Mouse (Mus musculus) adrenal gland (tissue): ENCODE results near the gene Rtn4ip1.
"Not testable (repeated sequence)": the region's sequence is repeated elsewhere in the genome, so short reads cannot be mapped to it uniquely, and the experiment has no call there.

Source experiments
- intact Hi-C: fragments of 180-260 bp; cut with DNase I; formaldehyde crosslinking; loops from one replicate; pipeline ENCODE4 v1.15.1; 2025

The Rtn4ip1 gene

DNA sequence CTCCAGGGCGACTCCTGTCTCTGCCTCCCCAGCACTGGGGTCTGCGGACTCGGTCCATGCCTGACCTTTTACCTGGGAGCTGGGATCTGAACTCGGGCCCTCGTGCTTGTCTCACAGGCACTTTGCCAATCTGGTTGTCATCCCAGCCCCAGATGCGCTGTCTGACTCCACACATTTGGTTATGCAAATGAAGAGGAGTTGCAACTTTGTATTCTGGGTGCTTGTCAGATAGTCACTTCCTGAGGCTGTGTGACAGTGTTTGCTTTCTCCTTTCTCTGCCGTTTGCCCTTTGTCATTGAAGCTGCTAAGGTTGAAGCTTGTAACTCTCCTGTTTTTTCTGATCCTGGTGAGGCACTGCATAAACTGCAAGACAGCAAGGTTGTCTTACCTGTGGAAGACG lies 26.1 kb downstream of the Rtn4ip1 start:
- intact Hi-C loops = no loop called here

- intact Hi-C loops = no loop called here
Observed at GRCm38 (mm10) chr10:43928596-43928995, 27.0 kb downstream of the Rtn4ip1 start.

GRCm38 (mm10) chr10:43939136-43939662 lies 37.6 kb downstream of the Rtn4ip1 start:
- intact Hi-C loops = no loop called here

- intact Hi-C loops = loop anchor here (10.0 kb wide), 1 partner anchor 1539 kb away; no protein-coding TSS in a partner anchor
Observed at GRCm38 (mm10) chr10:43943736-43944135, 42.1 kb downstream of the Rtn4ip1 start.

GRCm38 (mm10) chr10:43945435-43945834 lies 43.8 kb downstream of the Rtn4ip1 start:
- intact Hi-C loops = loop anchor here (10.0 kb wide), 1 partner anchor 1541 kb away; no protein-coding TSS in a partner anchor

DNA sequence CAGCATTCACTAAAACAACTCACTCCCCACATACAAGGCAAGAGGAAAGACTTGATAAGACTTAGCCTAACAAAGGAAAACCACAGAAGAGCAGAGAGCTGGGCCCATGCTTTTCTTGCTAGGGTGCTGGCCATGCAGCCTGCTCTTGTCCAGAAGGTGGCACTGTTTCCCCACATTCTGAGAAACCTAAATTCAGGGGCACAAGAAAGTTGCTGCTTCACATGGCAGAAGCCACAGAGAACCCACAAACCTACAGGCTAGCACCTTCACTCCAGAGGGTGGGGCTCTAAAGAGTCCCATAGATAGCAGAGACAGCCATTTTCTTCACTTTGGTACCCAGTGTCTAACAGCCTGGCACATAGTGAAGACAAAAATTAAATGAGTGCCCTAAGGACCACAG lies 52.3 kb downstream of the Rtn4ip1 start:
- intact Hi-C loops = loop anchor here (1.0 to 10.0 kb wide), 4 partner anchors 117 to 281 kb away; partner anchors contain the start of gene Crybg1

DNA sequence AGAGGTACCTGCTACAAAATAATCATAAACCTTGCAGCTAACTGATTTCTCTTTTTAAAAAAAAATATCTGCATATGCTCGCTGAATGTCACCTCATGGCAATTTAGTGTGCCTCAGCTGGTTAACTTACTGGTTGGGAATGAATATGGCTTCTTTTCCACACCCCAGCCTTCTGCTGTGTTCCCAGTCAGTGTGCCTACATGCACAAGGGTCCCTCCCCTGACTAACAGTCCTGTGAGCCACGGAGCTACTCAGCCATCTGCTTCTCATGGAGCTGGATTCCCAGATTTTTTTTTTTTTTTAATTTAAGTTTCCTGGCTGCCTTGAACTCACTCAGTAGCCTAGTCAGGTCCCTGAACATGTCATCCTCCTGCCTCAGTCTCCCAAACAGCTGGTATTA lies 63.3 kb downstream of the Rtn4ip1 start:
- intact Hi-C loops = no loop called here

DNA sequence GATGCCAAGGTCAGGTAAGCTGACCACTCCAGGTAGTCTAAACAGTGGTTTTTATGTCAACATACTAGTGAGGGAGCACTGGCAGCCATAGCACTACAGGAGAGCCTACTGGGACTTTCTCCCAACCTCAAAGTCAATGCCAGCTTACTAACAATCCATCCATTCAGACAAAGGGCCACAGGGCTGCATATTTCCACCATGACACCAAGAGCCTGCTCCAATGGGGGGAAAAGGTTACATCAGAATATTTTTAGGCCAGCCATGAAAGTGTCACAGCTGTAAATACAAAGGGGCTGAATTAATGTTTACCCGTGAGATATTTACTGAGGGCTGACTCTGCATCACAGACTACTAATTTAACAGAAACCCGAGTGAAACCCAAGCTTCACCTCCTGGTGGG lies 71.6 kb downstream of the Rtn4ip1 start:
- intact Hi-C loops = no loop called here

DNA sequence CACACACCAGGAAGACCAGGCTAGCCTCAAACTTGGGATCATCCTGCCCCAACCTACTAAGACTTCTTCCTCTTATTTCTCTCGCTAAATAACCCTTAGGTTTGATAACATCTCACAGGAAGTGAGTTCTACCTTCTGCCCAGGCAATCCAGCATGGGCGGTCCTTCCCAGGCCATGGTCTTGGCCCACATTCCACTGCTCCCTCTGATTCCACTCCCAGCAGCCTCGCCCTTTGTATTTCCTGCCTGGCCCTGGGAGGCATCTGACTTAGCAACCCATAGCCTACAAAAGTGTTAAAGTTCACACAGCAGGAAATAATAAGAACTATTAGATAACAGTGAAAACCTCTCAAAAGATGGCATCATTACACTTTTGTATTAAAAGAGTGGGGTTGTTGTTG lies 75.7 kb downstream of the Rtn4ip1 start:
- intact Hi-C loops = no loop called here

DNA sequence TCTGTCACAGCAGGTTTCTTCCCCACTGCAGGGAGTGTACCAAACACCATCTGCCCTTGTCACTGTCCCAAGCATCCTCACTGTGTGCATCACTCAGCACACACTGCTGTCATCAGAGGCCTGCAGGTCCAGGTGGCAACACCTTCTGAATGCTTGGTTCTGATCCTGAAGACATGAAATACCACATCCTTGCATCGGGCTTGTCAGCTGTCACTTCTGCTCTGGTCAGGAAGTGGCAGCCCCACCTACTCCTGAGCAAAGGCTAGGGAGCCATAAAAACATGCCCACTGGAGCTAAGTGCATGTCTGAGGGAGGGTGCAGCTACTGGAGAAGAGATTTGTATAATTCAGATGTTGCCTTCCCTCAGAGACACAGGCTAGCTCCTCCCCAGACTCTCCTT lies 78.5 kb downstream of the Rtn4ip1 start:
- intact Hi-C loops = no loop called here

DNA sequence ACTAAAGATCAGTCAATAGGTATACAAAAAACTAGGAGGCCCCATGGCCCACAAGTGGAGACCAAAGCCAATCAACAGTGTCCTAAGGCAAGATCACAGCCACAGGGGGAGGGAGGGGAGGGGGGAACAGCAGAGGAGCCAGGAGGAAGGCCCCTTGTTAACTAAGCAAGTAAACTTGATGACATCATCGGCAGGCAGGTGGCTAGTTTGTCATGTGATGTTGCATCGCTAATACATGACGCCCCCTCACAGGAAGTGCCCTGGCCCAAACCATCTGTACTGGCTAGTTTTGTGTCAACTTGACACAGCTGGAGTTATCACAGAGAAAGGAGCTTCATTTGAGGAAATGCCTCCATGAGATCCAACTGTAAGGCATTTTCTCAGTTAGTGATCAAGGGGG lies 79.1 kb downstream of the Rtn4ip1 start:
- intact Hi-C loops = not testable (repeated sequence)

DNA sequence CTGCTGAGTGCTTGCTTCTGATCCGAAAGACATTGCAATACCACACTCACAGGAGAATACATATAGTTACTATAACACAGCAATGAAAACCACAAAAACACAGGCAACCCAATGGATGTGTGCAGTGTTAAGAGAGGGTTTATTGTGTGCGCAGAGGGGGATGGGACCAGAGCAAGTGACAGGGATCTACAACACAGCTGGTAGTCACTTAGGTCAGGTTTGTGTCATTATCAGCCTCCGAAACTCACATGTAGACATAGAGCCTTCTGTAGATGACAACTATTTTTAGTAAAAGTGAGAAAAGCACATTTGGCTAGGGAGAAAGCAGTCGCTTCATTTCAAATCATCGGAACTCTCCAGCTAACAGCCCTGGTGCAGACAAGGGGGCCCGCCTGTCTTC lies 80.9 kb downstream of the Rtn4ip1 start:
- intact Hi-C loops = no loop called here

DNA sequence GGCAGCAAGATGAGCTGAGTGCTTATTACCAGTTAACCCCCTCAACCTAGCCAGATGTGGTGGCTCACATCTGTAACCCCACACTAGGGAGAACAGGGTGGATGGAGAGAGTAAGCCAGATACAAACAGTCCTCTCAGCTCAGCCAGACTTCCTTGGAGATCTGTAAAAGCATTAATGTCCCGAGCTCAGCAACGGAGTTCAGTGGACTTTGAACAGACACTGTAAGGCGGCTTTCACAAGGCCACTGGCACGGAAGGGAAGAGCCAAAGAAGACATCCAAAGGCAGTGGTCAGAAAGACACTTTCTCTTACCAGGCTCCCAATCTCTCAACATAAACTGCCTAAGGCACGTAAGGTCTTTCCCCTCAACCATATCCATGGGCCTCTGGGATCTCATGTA lies 81.6 kb downstream of the Rtn4ip1 start:
- intact Hi-C loops = no loop called here

DNA sequence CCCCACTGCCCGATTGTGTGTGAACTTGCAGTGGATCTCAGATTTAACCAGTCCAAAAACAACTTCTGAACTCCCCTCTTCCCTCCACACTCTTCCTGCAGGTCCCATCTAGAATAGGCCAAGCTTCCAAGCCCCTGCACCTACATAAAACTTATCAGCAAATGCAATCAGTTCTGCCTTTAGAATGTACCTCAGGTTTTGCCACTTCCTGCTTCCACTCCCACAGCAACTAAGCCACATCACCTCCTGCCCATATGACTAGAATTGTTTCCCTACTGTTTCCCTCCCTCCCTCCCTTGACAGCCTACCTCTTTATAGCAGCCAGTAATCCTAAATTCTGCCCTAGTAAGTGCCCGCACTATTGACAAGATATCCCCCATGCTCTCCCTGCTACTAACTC lies 82.3 kb downstream of the Rtn4ip1 start:
- intact Hi-C loops = no loop called here

- intact Hi-C loops = no loop called here
Observed at GRCm38 (mm10) chr10:43991268-43991667, 89.7 kb downstream of the Rtn4ip1 start.

DNA sequence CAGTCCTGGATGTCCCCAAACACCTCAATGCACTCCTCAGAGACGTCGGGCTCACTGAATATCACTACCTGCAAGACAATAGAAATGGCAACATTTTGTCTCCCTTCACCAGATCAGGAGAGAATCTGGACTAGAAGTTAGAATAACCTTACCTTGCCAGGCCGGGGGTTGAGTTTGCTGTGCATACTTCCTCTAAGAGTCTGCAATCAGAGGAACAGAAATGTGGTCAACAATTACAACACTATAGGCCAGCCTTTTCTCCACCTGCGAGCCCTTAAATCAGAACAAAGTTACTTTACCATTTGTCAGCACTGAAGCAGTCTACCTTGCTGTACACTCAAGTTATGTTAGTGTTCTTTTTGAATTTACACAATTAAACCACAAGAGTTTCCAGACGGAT lies 90.9 kb downstream of the Rtn4ip1 start:
- intact Hi-C loops = no loop called here

DNA sequence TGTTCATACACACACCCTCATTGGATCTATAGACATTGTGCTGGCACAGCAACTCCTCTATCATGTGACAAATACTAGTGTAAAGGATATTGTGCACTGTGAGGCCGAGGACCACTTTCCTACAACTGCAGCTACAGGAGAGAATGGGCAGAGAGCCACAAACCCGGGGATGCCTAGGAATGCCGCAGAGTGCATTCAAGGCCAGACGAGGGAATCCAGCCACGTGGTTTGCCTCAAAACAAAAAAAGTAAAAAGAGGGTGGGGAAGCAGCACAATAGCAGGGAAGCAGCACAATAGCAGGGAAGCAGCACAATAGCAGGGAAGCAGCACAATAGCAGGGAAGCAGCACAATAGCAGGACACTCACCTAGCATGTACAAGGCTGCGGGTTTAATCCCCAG lies 91.6 kb downstream of the Rtn4ip1 start:
- intact Hi-C loops = no loop called here

DNA sequence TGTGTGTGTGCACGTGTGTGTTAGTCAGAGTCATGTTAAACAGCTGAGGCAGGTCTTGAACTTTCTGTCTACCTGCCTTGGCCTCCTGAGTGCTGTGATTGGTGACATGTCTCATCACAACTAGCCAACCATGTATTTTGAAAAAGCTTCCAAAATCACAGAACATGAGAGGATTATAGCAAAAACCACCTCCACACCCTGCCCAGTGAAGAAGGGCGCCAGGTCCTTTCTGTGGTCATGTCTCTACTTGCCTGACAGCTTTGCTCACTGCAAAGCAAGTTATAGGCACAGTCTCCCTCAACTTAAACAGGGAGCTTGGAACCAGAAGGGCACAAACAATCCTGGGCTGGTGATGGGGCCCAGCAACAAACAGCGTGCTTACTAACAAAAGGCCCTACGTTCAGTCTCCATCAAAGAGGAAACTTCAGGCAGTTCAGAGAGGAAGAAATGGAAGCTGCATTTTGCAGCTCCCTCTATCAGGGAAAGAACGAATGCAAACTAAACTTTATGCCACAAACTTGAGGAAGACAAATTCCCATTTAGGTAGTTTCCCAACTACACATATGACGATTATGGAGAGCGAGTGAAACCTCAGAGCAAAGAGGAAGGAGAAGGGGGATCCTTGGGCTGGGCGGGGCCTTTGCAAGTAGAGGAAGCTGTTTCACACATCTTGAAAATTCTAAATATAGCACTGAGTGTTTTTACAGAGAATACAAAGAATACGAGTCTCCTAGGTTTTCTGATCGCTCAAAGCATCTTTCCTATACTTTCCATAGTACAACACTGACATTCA lies 94.4 kb downstream of the Rtn4ip1 start:
- intact Hi-C loops = no loop called here

DNA sequence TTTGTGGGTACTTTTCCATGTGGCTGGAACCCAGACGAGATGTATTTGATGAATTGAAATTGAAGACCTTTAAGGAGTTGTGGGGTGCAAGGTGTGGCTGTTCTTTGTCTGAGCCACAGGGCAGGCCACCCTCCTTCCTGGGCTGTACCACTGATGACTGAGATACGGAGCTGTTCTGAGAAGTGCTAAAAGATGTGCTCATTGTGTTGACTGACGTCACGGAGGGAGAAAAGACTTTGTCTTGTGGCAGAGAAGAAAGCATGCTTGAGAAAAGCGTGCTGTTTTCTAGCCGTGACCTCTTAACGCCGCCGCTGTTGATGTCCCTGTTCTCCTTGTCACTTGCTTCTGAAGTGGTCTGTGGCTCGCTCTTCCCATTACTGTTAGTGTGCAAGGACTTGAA lies 95.7 kb downstream of the Rtn4ip1 start:
- intact Hi-C loops = no loop called here

DNA sequence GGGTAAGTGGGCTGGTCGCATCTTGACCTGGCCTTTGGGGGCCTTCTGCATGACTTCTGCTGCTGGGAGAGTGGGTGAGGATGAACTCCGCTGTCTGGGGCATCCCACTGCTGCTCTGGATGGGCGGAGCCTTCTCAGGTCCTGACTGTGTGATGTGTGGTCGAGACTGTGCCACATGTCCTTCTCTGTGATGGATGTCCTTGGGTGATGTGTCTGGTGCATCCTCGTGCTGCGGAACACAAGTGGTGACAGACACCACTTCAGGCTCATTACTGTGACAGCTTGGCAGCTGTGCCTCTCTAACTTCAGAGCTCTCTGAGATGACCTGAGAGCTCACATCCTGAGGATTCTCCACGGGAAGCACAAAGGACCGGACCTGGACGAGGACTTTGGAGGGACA lies 96.4 kb downstream of the Rtn4ip1 start:
- intact Hi-C loops = no loop called here

- intact Hi-C loops = no loop called here
Observed at GRCm38 (mm10) chr10:43998503-43999082, 97.0 kb downstream of the Rtn4ip1 start.

DNA sequence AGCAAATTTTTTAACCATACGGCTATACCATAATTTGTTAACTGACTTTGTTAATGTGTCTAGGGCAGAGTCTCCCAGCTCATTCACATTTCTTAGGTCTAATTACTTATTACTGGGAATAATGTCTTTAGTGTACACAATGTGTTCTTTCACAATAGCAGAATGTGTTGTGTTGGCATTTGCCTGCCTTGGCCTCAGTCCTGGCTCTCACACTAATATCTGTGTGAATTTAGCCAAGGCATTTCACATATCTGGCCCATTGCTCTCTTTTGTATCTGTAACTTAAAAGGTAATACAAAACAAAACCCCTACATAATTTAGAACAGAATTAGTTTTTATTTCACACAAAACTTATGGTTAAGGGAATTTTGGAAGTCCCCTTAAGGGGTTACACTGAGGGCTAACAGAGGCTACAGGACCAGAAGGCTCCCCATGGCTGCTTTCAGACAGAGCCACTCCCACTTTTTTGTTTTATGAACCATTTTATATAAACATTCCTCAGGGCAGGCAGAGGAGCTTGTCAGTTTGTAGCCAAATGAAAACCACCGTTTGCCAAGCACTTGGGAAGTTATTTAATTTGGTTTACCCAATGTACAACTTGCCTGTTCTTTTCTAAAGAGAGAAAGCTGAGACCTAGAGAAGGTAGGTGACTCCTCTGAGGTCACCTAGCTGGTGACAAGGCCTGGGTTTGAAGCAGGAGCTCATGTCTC lies 98.7 kb downstream of the Rtn4ip1 start:
- intact Hi-C loops = loop anchor here (5.0 kb wide), 2 partner anchors 43 to 67 kb away; no protein-coding TSS in a partner anchor
